Mouse (Mus musculus) megakaryocyte-erythroid progenitor cell, adult 5 weeks (primary cell): Measurements from ENCODE around the gene Trpc6. TPM values are rescaled to one million over a fixed set of nuclear protein-coding genes. Genes with fewer than 3 reads are reported as not detected.

Experiments
- polyA plus RNA-seq: library from polyadenylated mRNA; stranded (reverse); fragments of >175 nt; gene quantifications from 2 replicates; pipeline ENCODE4 v1.2.3, GENCODE M21; 2012

Trpc6 gene
- 0.78 and 1.6 TPM in 2 replicates for polyA plus RNA-seq

GRCm38 (mm10) chr9:8544041-8544794, at the start of gene Trpc6:
Trpc6 (plus strand) TSS chr9:8544142.

